Mouse (Mus musculus) neural tube, embryonic 14.5 days (tissue): ENCODE data around the gene Spem1. TPM values are rescaled to one million over a fixed set of nuclear protein-coding genes. Genes with fewer than 3 reads are reported as not detected.

Source experiments
- ATAC-seq: fragments of 200-750 bp; cut with Nextera tagmentation; 2 replicates; pipeline ENCODE4 v1.8.0; 2017; ENCODE audit warnings: low read depth, mild to moderate bottlenecking, moderate TSS enrichment, moderate library complexity
- H3K27ac ChIP-seq: fragments of 300-500 bp; sonication (generic); 2 replicates; pipeline ENCODE4 v1.5.1; 2014; ENCODE audit warnings: low read depth, mild to moderate bottlenecking, control low read depth, low read length, moderate library complexity, mixed read lengths
- H3K27me3 ChIP-seq: fragments of 300-500 bp; sonication (generic); 2 replicates; pipeline ENCODE4 v1.6.1; 2014; ENCODE audit warnings: low read length; ENCODE audit not compliant: control insufficient read depth, insufficient read depth
- H3K36me3 ChIP-seq: fragments of 300-500 bp; sonication (generic); 2 replicates; pipeline ENCODE4 v1.6.1; 2014; ENCODE audit warnings: low read length, mixed read lengths; ENCODE audit not compliant: control insufficient read depth, insufficient read depth
- H3K4me1 ChIP-seq: fragments of 300-500 bp; sonication (generic); 2 replicates; pipeline ENCODE4 v1.6.1; 2014; ENCODE audit warnings: low read length; ENCODE audit not compliant: control insufficient read depth, insufficient read depth
- H3K4me2 ChIP-seq: fragments of 300-500 bp; sonication (generic); 2 replicates; pipeline ENCODE4 v1.6.1; 2014; ENCODE audit warnings: mild to moderate bottlenecking, low read depth, low read length, control low read depth
- H3K4me3 ChIP-seq: fragments of 300-500 bp; sonication (generic); 2 replicates; pipeline ENCODE4 v1.5.1; 2014; ENCODE audit warnings: low read depth, low read length, control low read depth, mixed read lengths
- H3K9ac ChIP-seq: fragments of 300-500 bp; sonication (generic); replicated peaks from 2 replicates; pipeline ENCODE4 v1.6.1; 2014; ENCODE audit warnings: low read depth, mild to moderate bottlenecking, control low read depth, low read length, mixed read lengths
- H3K9me3 ChIP-seq: fragments of 300-500 bp; sonication (generic); 2 replicates; pipeline ENCODE4 v1.6.1; 2016; ENCODE audit warnings: low read length; ENCODE audit not compliant: control insufficient read depth
- WGBS: fragments of 180-500 bp; shearing (Covaris S2); extraction: QIAGEN DNeasy Blood & Tissue Kit; methylation state at CpG from one replicate; pipeline ENCODE4 v1.1.7; 2014; 5-methylcytosine and 5-hydroxymethylcytosine counted together
- polyA plus RNA-seq: library from polyadenylated mRNA; unstranded; fragments of >200 nt; fragmentation: Nextera tagmentation; extraction: Ambion mirVana; gene quantifications from 2 replicates; pipeline ENCODE4 v1.2.1, GENCODE M21; 2014

Spem1 gene
- polyA plus RNA-seq, 1 experiment from 2014 or later = 0.40 TPM

- no peaks in the 10 kb centered on the region for H3K4me1 ChIP-seq
- no peaks in the 10 kb centered on the region for H3K9me3 ChIP-seq
- 45% methylated on average over 7 of the region's 7 CpGs for WGBS
- no peak overlapping the region for H3K4me2 ChIP-seq
- H3K27me3 ChIP-seq = no peaks in the 10 kb centered on the region
- H3K27ac ChIP-seq = no peak overlapping the region
- H3K4me3 ChIP-seq = no peak overlapping the region
- H3K9ac ChIP-seq = no peak overlapping the region
- no peak for ATAC-seq
- H3K36me3 ChIP-seq = peaks cover 5% of the 10 kb centered on the region; the same call in 1 of the 2 replicates
Measured at GRCm38 (mm10) chr11:69778985-69779384, 43.0 kb downstream of the Spem1 start.

GRCm38 (mm10) chr11:69778258-69778982 is 43.6 kb downstream of the Spem1 start:
- peaks cover 5% of the 10 kb centered on the region; the same call in 1 of the 2 replicates for H3K36me3 ChIP-seq
- no peak overlapping the region for H3K27ac ChIP-seq
- no peaks in the 10 kb centered on the region for H3K9me3 ChIP-seq
- 68% methylated on average over 23 of the region's 23 CpGs for WGBS
- no peak for ATAC-seq
- H3K4me3 ChIP-seq = no peak overlapping the region
- no peaks in the 10 kb centered on the region for H3K27me3 ChIP-seq
- H3K4me2 ChIP-seq = no peak overlapping the region
- no peaks in the 10 kb centered on the region for H3K4me1 ChIP-seq
- no peak overlapping the region for H3K9ac ChIP-seq

- H3K27me3 ChIP-seq = no peaks in the 10 kb centered on the region
- ATAC-seq = no peak
- H3K9ac ChIP-seq = no peak overlapping the region
- no peaks in the 10 kb centered on the region for H3K4me1 ChIP-seq
- WGBS = 57% methylated on average over 22 of the region's 26 CpGs
- H3K36me3 ChIP-seq = peaks cover 5% of the 10 kb centered on the region; the same call in 1 of the 2 replicates
- H3K27ac ChIP-seq = no peak overlapping the region
- no peak overlapping the region for H3K4me2 ChIP-seq
- H3K9me3 ChIP-seq = no peaks in the 10 kb centered on the region
- H3K4me3 ChIP-seq = no peak overlapping the region
Measured at GRCm38 (mm10) chr11:69777504-69778257, 44.3 kb downstream of the Spem1 start.

- ATAC-seq = no peak
- H3K27me3 ChIP-seq = no peaks in the 10 kb centered on the region
- no peak overlapping the region for H3K9ac ChIP-seq
- WGBS = 87% methylated on average over 20 of the region's 20 CpGs
- no peak overlapping the region for H3K27ac ChIP-seq
- no peak overlapping the region for H3K4me3 ChIP-seq
- no peaks in the 10 kb centered on the region for H3K4me1 ChIP-seq
- H3K4me2 ChIP-seq = no peak overlapping the region
- peaks cover 5% of the 10 kb centered on the region; the same call in 1 of the 2 replicates for H3K36me3 ChIP-seq
- H3K9me3 ChIP-seq = no peaks in the 10 kb centered on the region
Measured at GRCm38 (mm10) chr11:69776488-69776887, 45.5 kb downstream of the Spem1 start.

- Histone ChIP-seq H3K36me3 (peaks cover 5% of the 10 kb centered on the region; the same call in 1 of the 2 replicates), H3K9ac (no peak overlapping the region), H3K9me3 (no peaks in the 10 kb centered on the region), H3K4me1 (no peaks in the 10 kb centered on the region), H3K27me3 (no peaks in the 10 kb centered on the region), H3K27ac (no peak overlapping the region), H3K4me2 (no peak overlapping the region), H3K4me3 (no peak overlapping the region)
- 60% methylated on average over 10 of the region's 10 CpGs for WGBS
- ATAC-seq = no peak
Measured at GRCm38 (mm10) chr11:69775716-69776115, 46.3 kb downstream of the Spem1 start.

GRCm38 (mm10) chr11:69774961-69775360 is 47.0 kb downstream of the Spem1 start:
- H3K36me3 ChIP-seq = peaks cover 5% of the 10 kb centered on the region; the same call in 1 of the 2 replicates
- no peak overlapping the region for H3K4me2 ChIP-seq
- no peak for ATAC-seq
- H3K9me3 ChIP-seq = no peaks in the 10 kb centered on the region
- no peaks in the 10 kb centered on the region for H3K4me1 ChIP-seq
- no peak overlapping the region for H3K9ac ChIP-seq
- H3K4me3 ChIP-seq = no peak overlapping the region
- WGBS = 58% methylated on average over 5 of the region's 5 CpGs
- no peaks in the 10 kb centered on the region for H3K27me3 ChIP-seq
- H3K27ac ChIP-seq = no peak overlapping the region

Other genes with a start within 250 kb of the Spem1 start
- gene Wrap53, start 241.9 kb downstream of the Spem1 start, polyA plus RNA-seq = 17.3 and 20.8 TPM in 2 replicates
- 54.6 and 68.8 TPM in 2 replicates for gene Trp53, start 241.8 kb downstream of the Spem1 start, polyA plus RNA-seq
- 66.6 and 99.6 TPM in 2 replicates for gene Atp1b2, start 216.2 kb downstream of the Spem1 start, polyA plus RNA-seq
- gene Shbg, start 204.3 kb downstream of the Spem1 start, polyA plus RNA-seq = not detected in 2 replicates
- gene Sat2, start 200.2 kb downstream of the Spem1 start, polyA plus RNA-seq = 23.8 and 25.1 TPM in 2 replicates
- gene Fxr2, start 189.2 kb downstream of the Spem1 start, polyA plus RNA-seq = 31.1 and 34.0 TPM in 2 replicates
- gene Sox15, start 166.9 kb downstream of the Spem1 start, polyA plus RNA-seq = not detected in 2 replicates
- gene Mpdu1, start 159.5 kb downstream of the Spem1 start, polyA plus RNA-seq = 40.7 and 63.4 TPM in 2 replicates
- gene Cd68, start 156.0 kb downstream of the Spem1 start, polyA plus RNA-seq = 3.7 and 11.2 TPM in 2 replicates
- gene Eif4a1, start 149.8 kb downstream of the Spem1 start, polyA plus RNA-seq = 503 and 643 TPM in 2 replicates
- 104 and 116 TPM in 2 replicates for gene Senp3, start 140.1 kb downstream of the Spem1 start, polyA plus RNA-seq
- 0.24 and 0.72 TPM in 2 replicates for gene Tnfsf13, start 136.4 kb downstream of the Spem1 start, polyA plus RNA-seq
- gene Tnfsf12, start 126.3 kb downstream of the Spem1 start, polyA plus RNA-seq = 2.1 and 3.4 TPM in 2 replicates
- gene Tnfsfm13, start 126.1 kb downstream of the Spem1 start, polyA plus RNA-seq = 0.75 and 1.8 TPM in 2 replicates
- gene Polr2a, start 63.5 kb downstream of the Spem1 start, polyA plus RNA-seq = 23.5 and 30.7 TPM in 2 replicates
- not detected in 2 replicates for gene Slc35g3, start 60.2 kb downstream of the Spem1 start, polyA plus RNA-seq
- gene Zbtb4, start 56.3 kb downstream of the Spem1 start, polyA plus RNA-seq = 4.3 and 6.0 TPM in 2 replicates
- 0.78 and 1.3 TPM in 2 replicates for gene Chrnb1, start 26.2 kb downstream of the Spem1 start, polyA plus RNA-seq
- 6.4 and 9.1 TPM in 2 replicates for gene Fgf11, start 20.3 kb downstream of the Spem1 start, polyA plus RNA-seq
- 0.68 and 0.76 TPM in 2 replicates for gene Tmem102, start 16.6 kb downstream of the Spem1 start, polyA plus RNA-seq
- not detected in 2 replicates for gene Gm39566, start 6.9 kb downstream of the Spem1 start, polyA plus RNA-seq
- 0.16 TPM in 1 of 2 replicates, not detected in the other for gene Spem2, start 3.7 kb downstream of the Spem1 start, polyA plus RNA-seq
- 24.2 and 31.3 TPM in 2 replicates for gene Nlgn2, start 15.6 kb upstream of the Spem1 start, polyA plus RNA-seq
- gene Tmem256, start 16.3 kb upstream of the Spem1 start, polyA plus RNA-seq = 306 and 377 TPM in 2 replicates
- 36.3 and 51.8 TPM in 2 replicates for gene Plscr3, start 24.2 kb upstream of the Spem1 start, polyA plus RNA-seq
- 0.28 TPM in 1 of 2 replicates, not detected in the other for gene Tnk1, start 36.5 kb upstream of the Spem1 start, polyA plus RNA-seq
- gene Tmem95, start 55.8 kb upstream of the Spem1 start, polyA plus RNA-seq = not detected in 2 replicates
- 0.80 and 2.0 TPM in 2 replicates for gene Kctd11, start 59.2 kb upstream of the Spem1 start, polyA plus RNA-seq
- 0.17 and 0.33 TPM in 2 replicates for gene Acap1, start 73.4 kb upstream of the Spem1 start, polyA plus RNA-seq
- gene 2810408A11Rik, start 78.8 kb upstream of the Spem1 start, polyA plus RNA-seq = 7.1 and 7.8 TPM in 2 replicates
- gene Neurl4, start 78.9 kb upstream of the Spem1 start, polyA plus RNA-seq = 26.2 and 27.8 TPM in 2 replicates
- 58.5 and 65.4 TPM in 2 replicates for gene Gps2, start 91.7 kb upstream of the Spem1 start, polyA plus RNA-seq
- gene Eif5a, start 99.8 kb upstream of the Spem1 start, polyA plus RNA-seq = 1,037 and 1,095 TPM in 2 replicates
- 5.9 and 11.1 TPM in 2 replicates for gene Ybx2, start 113.6 kb upstream of the Spem1 start, polyA plus RNA-seq
- 2.7 and 3.7 TPM in 2 replicates for gene Slc2a4, start 126.0 kb upstream of the Spem1 start, polyA plus RNA-seq
- 0.33 and 0.88 TPM in 2 replicates for gene Cldn7, start 142.6 kb upstream of the Spem1 start, polyA plus RNA-seq
- 26.5 and 27.1 TPM in 2 replicates for gene Ctdnep1, start 159.0 kb upstream of the Spem1 start, polyA plus RNA-seq
- 159 and 175 TPM in 2 replicates for gene Elp5, start 160.3 kb upstream of the Spem1 start, polyA plus RNA-seq
- 609 and 643 TPM in 2 replicates for gene Gabarap, start 169.0 kb upstream of the Spem1 start, polyA plus RNA-seq
- 28.8 and 37.8 TPM in 2 replicates for gene Phf23, start 173.6 kb upstream of the Spem1 start, polyA plus RNA-seq
- gene Dvl2, start 178.4 kb upstream of the Spem1 start, polyA plus RNA-seq = 19.0 and 19.2 TPM in 2 replicates
- 49.5 and 57.2 TPM in 2 replicates for gene Acadvl, start 193.2 kb upstream of the Spem1 start, polyA plus RNA-seq
- gene Dlg4, start 194.8 kb upstream of the Spem1 start, polyA plus RNA-seq = 24.9 and 31.6 TPM in 2 replicates
- 3.7 TPM in 1 of 2 replicates, not detected in the other for gene Asgr1, start 231.9 kb upstream of the Spem1 start, polyA plus RNA-seq